Mouse (Mus musculus) stomach, embryonic 14.5 days (tissue): ENCODE measurements around the gene Map3k19. TPM values are rescaled to one million over a fixed set of nuclear protein-coding genes. Genes with fewer than 3 reads are reported as not detected.

Experiments
- ATAC-seq: fragments of 200-750 bp; cut with Nextera tagmentation; 2 replicates; pipeline ENCODE4 v1.8.0; 2017; ENCODE audit warnings: low read depth, moderate TSS enrichment; ENCODE audit not compliant: insufficient number of reproducible peaks, insufficient read depth, low FRiP score
- H3K27ac ChIP-seq: fragments of 300-500 bp; sonication (generic); 2 replicates; pipeline ENCODE4 v1.5.1; 2014; ENCODE audit warnings: mild to moderate bottlenecking, low read length, moderate library complexity, mixed read lengths
- H3K27me3 ChIP-seq: fragments of 300-500 bp; sonication (generic); 2 replicates; pipeline ENCODE4 v1.6.1; 2014; ENCODE audit warnings: low read length, control low read depth, mixed read lengths; ENCODE audit not compliant: control insufficient read depth, insufficient read depth
- H3K36me3 ChIP-seq: fragments of 300-500 bp; sonication (generic); 2 replicates; pipeline ENCODE4 v1.6.1; 2014; ENCODE audit warnings: mild to moderate bottlenecking, control low read depth, low read length, moderate library complexity, mixed read lengths; ENCODE audit not compliant: control insufficient read depth, insufficient read depth
- H3K4me1 ChIP-seq: fragments of 300-500 bp; sonication (generic); 2 replicates; pipeline ENCODE4 v1.6.1; 2014; ENCODE audit warnings: low read length, control low read depth, mixed read lengths; ENCODE audit not compliant: control insufficient read depth, insufficient read depth
- H3K4me2 ChIP-seq: fragments of 300-500 bp; sonication (generic); replicated peaks from 2 replicates; pipeline ENCODE4 v1.6.1; 2014; ENCODE audit warnings: low read depth, low read length, control low read depth
- H3K4me3 ChIP-seq: fragments of 300-500 bp; sonication (generic); 2 replicates; pipeline ENCODE4 v1.5.1; 2014; ENCODE audit warnings: low read depth, low read length, control low read depth
- H3K9ac ChIP-seq: fragments of 300-500 bp; sonication (generic); replicated peaks from 2 replicates; pipeline ENCODE4 v1.6.1; 2014; ENCODE audit warnings: low read depth, mild to moderate bottlenecking, control low read depth, low read length, moderate library complexity, mixed read lengths
- H3K9me3 ChIP-seq: fragments of 300-500 bp; sonication (generic); 2 replicates; pipeline ENCODE4 v1.6.1; 2016; ENCODE audit warnings: low read depth, low read length, control low read depth; ENCODE audit not compliant: control insufficient read depth
- WGBS: fragments of 180-500 bp; shearing (Covaris S2); extraction: QIAGEN DNeasy Blood & Tissue Kit; methylation state at CpG from one replicate; pipeline ENCODE4 v1.1.7; 2014; 5-methylcytosine and 5-hydroxymethylcytosine counted together
- polyA plus RNA-seq: library from polyadenylated mRNA; unstranded; fragments of >200 nt; fragmentation: Nextera tagmentation; extraction: Ambion mirVana; gene quantifications from 2 replicates; pipeline ENCODE4 v1.2.1, GENCODE M21; 2014

Map3k19 gene
- polyA plus RNA-seq, 1 experiment from 2014 or later, result not detected

- no peak for ATAC-seq
- 83% methylated on average over 6 of the region's 6 CpGs for WGBS
Measured at GRCm38 (mm10) chr1:127788943-127789342, 65.9 kb downstream of the Map3k19 start.

DNA sequence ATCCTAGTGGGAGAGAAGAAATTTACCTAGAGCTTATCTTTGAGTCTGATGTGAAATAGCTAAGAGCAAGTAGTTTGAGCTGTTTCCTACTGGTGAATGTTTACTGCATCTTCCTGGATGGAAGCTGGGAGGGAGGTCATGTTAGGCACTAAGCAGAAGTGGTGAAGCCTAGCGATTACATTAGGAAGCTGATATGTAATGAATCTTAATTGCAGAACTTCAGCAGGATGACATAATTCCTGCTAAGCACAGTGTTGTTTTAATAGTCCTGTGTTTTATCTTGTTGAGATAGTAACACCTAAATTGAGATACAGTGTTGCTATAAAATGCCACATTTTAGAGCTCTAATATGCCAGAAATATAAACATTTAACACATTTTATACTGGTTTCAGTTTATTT is 68.9 kb downstream of the Map3k19 start:
- Histone ChIP-seq H3K4me1 (no peaks in the 10 kb centered on the region; the same call in 1 of the 2 replicates), H3K36me3 (no peaks in the 10 kb centered on the region), H3K27me3 (no peaks in the 10 kb centered on the region), H3K27ac (no peak overlapping the region), H3K9me3 (no peaks in the 10 kb centered on the region), H3K4me3 (no peak overlapping the region), H3K4me2 (no peak overlapping the region), H3K9ac (no peak overlapping the region)
- 56% methylated on average over 1 of the region's 1 CpGs for WGBS
- ATAC-seq, result no peak

More at GRCm38 (mm10) chr1:127788943-127789342, 65.9 kb downstream of the Map3k19 start:
- no peak overlapping the region for H3K4me2 ChIP-seq
- no peak overlapping the region for H3K4me3 ChIP-seq
- H3K36me3 ChIP-seq, result no peaks in the 10 kb centered on the region; the same call in 1 of the 2 replicates
- no peak overlapping the region for H3K27ac ChIP-seq
- H3K9ac ChIP-seq, result no peak overlapping the region
- no peaks in the 10 kb centered on the region for H3K4me1 ChIP-seq
- no peaks in the 10 kb centered on the region for H3K27me3 ChIP-seq
- no peaks in the 10 kb centered on the region for H3K9me3 ChIP-seq

GRCm38 (mm10) chr1:127783862-127784261 is 71.0 kb downstream of the Map3k19 start:
- Histone ChIP-seq H3K36me3 (no peaks in the 10 kb centered on the region; the same call in 1 of the 2 replicates), H3K4me3 (no peak overlapping the region), H3K27ac (no peak overlapping the region), H3K9me3 (no peaks in the 10 kb centered on the region), H3K9ac (no peak overlapping the region), H3K4me2 (no peak overlapping the region), H3K4me1 (peaks cover 8% of the 10 kb centered on the region; the same call in 1 of the 2 replicates), H3K27me3 (no peaks in the 10 kb centered on the region)
- no peak for ATAC-seq

DNA sequence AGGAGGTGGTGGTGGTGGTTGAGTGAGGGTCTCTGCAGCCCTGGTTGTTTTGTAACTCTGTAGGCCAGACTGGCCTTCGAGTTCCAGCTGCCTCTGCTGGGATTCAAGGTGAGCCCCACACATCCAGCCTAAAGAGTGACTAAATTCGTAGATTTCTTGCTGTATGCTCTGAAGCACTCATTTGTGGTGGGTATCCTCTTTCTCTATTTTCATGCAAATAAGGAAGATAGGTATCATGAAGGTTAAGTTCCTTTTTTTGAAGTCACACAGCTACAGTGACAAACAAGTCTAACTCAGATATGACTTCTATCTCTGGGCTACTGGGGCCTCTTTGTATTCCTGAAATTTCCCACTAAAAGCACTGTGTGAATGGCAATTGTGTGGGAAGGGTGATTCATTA is 74.0 kb downstream of the Map3k19 start:
- no peaks in the 10 kb centered on the region for H3K27me3 ChIP-seq
- H3K4me2 ChIP-seq, result no peak overlapping the region
- H3K4me3 ChIP-seq, result no peak overlapping the region
- no peak overlapping the region for H3K9ac ChIP-seq
- H3K27ac ChIP-seq, result no peak overlapping the region
- WGBS, result 82% methylated on average over 2 of the region's 2 CpGs
- H3K4me1 ChIP-seq, result peaks cover 15% of the 10 kb centered on the region; the same call in 1 of the 2 replicates
- H3K9me3 ChIP-seq, result no peaks in the 10 kb centered on the region
- ATAC-seq, result no peak
- H3K36me3 ChIP-seq, result no peaks in the 10 kb centered on the region; the same call in 1 of the 2 replicates

GRCm38 (mm10) chr1:127780142-127780541 is 74.7 kb downstream of the Map3k19 start:
- Histone ChIP-seq H3K4me3 (no peak overlapping the region), H3K9me3 (no peaks in the 10 kb centered on the region), H3K27ac (no peak overlapping the region), H3K36me3 (no peaks in the 10 kb centered on the region; the same call in 1 of the 2 replicates), H3K27me3 (no peaks in the 10 kb centered on the region), H3K9ac (no peak overlapping the region), H3K4me2 (no peak overlapping the region), H3K4me1 (peaks cover 18% of the 10 kb centered on the region; the same call in 1 of the 2 replicates)
- no peak for ATAC-seq
- WGBS, result 41% methylated on average over 3 of the region's 3 CpGs

DNA sequence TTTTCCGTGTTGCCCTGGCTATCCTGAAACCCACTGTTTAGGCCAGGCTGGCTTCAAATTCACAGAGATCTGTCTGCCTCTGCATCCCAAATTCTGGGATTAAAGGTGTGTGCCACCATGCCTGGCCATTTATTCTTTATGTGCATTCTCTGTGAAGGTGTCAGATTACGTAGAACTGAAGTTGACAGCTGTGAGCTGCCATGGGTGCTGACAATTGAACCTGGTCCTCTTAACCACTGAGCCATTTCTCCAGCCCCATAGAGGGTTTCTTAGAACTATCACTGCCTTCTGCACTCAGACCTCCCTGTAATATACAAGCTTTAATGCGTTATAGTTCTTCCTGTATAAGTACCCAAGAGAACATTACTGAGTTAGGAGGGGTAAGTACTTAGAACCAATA is 76.2 kb downstream of the Map3k19 start:
- ATAC-seq, result no peak
- WGBS, result 88% methylated on average over 3 of the region's 3 CpGs

DNA sequence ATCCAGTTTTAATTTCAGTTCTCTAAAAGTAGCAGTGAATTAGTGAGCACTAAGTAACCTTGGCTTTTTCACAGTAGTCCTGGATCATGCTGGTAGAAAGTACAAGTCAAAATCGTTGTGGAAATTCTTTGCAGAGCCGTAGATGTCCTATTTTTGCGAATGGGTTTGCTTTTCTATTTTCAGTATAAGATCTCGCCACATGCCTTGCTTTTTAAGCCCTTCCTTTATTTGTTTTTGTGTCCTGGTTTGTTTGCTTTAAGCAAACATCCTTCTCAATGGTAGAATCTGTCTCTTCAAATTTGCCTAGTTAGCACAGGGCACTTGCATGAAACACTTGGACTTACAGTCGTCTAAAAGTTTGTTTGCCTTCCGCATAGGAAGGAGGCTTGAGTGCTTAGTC is 78.6 kb downstream of the Map3k19 start:
- Histone ChIP-seq H3K36me3 (no peaks in the 10 kb centered on the region; the same call in none of the 2 replicates), H3K27me3 (no peaks in the 10 kb centered on the region), H3K27ac (no peak overlapping the region), H3K9me3 (no peaks in the 10 kb centered on the region), H3K4me3 (peak overlapping the region; percentile 93; the same call in 1 of the 2 replicates), H3K4me1 (peaks cover 22% of the 10 kb centered on the region; the same call in 1 of the 2 replicates), H3K4me2 (peak overlapping the region; percentile 76), H3K9ac (no peak overlapping the region)
- 49% methylated on average over 6 of the region's 6 CpGs for WGBS
- no peak for ATAC-seq

More for the DNA sequence above, 76.2 kb downstream of the Map3k19 start:
- H3K4me2 ChIP-seq, result no peak overlapping the region
- H3K9me3 ChIP-seq, result no peaks in the 10 kb centered on the region
- H3K4me3 ChIP-seq, result no peak overlapping the region
- no peak overlapping the region for H3K27ac ChIP-seq
- H3K36me3 ChIP-seq, result no peaks in the 10 kb centered on the region; the same call in 1 of the 2 replicates
- no peaks in the 10 kb centered on the region for H3K27me3 ChIP-seq
- peaks cover 19% of the 10 kb centered on the region; the same call in 1 of the 2 replicates for H3K4me1 ChIP-seq
- H3K9ac ChIP-seq, result no peak overlapping the region

GRCm38 (mm10) chr1:127775206-127775720 is 79.6 kb downstream of the Map3k19 start:
- Histone ChIP-seq H3K9ac (peak overlapping the region; percentile 86), H3K36me3 (no peaks in the 10 kb centered on the region; the same call in none of the 2 replicates), H3K4me1 (peaks cover 22% of the 10 kb centered on the region; the same call in 1 of the 2 replicates), H3K4me2 (peak overlapping the region; percentile 76), H3K9me3 (no peaks in the 10 kb centered on the region), H3K27me3 (no peaks in the 10 kb centered on the region), H3K4me3 (peak overlapping the region; percentile 93), H3K27ac (no peak overlapping the region)
- no peak for ATAC-seq
- 7% methylated on average over 10 of the region's 10 CpGs for WGBS
